Mouse (Mus musculus): ENCODE measurements around the gene Prkcg.
"Not testable (repeated sequence)": the region's sequence is repeated elsewhere in the genome, so short reads cannot be mapped to it uniquely, and the experiment has no call there.

The Prkcg gene

DNA sequence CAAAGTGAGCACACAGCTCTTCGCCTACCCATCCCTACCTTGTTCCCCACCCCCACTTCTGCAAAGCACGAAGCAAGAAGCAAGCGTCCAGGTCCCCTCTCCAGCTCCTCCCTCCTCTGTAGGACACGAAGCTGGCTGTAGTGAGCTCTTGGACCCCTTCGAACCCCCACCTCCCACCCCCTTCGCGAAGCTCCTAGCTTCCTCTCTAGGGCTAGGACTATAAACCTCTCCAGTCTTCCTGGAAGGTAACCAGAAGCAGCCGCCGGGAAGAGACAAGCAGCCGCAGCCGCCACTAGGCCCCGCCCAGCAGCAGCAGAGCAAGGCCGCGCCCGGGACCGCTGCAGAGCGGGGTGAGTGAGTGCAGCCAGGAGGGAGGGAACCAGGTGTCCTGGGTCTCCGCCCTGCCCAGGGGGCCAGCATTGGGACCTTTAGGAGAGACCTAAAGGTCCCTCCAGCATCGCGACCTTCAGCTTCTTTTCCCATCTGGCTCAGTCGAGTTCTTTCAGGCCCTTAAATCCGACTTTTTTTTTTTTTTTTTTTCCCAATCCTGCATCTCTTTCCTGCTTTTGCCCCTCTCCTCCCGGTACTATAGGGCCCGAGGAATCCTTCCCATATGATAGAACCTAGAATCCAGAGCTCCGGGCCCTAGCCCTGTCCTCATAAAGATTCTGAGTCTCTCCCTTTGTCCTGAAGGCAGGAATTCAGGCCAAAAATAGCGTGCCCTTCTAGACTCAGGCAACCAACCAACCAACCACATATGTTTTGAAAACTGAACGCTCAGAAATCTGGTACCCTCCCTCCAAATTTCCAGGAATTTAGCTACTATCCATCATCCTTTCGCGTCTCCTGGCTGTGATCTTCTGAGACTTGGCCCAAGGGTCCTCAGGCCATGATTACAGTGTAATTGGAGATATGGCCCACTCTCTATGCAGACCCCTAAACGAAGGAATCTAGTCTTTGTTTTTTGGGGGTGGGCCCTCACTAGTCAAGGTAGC, at the start of gene Prkcg, which contains the start of gene Myadm:
Gene Prkcg, plus strand, starts transcription at position 204 of the 995 bp plus-strand sequence.
Gene Myadm, plus strand, starts transcription at position 105 of the 995 bp plus-strand sequence.
- DNase-seq (ENCODE audit: low spot score in 2 of 2), result peak; percentile 81 to 82

DNA sequence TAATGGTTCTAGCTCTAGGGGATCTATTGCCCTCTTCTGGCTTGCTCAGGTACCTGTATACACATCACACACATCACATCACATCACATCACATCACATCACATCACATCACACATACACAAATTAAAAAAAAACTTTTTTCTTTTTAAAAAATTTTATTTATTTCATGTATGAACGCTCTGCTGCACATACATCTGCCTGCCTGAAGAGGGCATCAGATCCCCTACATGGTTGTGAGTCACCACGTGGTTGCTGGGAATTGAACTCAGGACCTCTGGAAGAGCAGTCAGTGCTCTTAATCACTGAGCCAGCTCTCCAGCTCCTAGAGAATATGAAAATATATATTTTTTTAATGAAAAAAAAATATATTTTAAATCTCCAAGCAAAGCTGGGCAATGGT, 49.8 kb upstream of the Prkcg start:
- DNase-seq (ENCODE audit: low spot score in 2 of 2), result no peak

DNA sequence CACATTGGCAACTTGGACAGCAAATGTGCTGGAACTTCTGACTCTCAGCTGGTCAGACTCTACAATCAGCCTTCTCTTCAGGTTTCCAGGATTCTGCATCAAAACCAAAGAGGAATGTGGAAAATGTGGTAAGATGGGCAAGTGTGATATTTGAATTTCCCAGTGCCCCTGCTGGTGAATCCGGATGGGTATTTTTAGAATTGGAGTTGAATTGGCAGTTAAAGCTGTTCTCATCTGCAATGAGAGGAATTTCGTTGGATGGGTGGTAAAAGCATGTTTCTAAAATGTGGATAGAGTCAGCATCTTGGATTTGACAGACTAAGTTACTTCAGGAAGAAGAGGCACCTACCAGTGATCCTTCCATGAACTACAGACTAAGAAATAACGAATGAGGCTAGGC, 28.3 kb upstream of the Prkcg start:
- peak in 1 of 2 experiments; percentile 42 for DNase-seq (ENCODE audit: low spot score in 2 of 2)

DNA sequence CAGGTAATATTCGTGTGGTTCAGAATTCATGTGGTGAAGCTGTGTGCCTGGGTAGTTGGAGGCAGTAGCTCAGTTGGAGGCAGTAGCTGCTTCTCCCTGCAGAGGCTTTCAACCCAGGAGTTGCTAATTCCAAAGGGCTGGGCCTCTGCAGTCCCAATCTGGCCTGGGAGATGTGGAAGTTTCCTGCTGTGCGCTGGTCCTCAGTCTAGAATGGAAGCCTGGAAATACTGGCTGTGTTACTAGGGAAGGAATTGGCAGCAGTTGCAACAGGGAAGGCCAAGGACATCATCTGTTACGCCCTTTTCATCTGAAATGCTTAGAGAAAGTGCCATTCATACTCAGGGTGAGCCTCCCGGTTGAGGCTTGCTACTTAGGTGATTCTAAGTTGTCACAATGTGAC, 27.5 kb upstream of the Prkcg start:
- no peak for DNase-seq (ENCODE audit: low spot score in 2 of 2)

DNA sequence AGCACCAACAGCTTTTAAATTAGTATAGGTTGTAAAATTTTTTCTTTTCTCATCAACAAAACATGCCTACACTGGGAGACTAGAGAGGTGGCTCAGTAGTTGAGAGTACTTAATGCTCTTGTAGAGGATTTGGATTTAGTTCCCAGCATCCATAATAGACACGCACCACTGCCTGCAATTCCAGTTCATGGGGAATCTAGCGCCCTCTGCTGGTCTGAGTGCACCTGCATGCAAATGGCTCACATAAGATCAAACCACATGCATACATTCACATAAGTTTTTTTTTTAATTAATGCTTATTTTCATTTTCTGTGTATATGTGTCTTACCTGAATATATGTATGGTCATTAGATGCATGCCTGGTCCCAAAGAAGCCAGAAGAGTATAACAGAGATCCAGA, 26.2 kb upstream of the Prkcg start:
- DNase-seq (ENCODE audit: low spot score in 2 of 2), result no peak

DNA sequence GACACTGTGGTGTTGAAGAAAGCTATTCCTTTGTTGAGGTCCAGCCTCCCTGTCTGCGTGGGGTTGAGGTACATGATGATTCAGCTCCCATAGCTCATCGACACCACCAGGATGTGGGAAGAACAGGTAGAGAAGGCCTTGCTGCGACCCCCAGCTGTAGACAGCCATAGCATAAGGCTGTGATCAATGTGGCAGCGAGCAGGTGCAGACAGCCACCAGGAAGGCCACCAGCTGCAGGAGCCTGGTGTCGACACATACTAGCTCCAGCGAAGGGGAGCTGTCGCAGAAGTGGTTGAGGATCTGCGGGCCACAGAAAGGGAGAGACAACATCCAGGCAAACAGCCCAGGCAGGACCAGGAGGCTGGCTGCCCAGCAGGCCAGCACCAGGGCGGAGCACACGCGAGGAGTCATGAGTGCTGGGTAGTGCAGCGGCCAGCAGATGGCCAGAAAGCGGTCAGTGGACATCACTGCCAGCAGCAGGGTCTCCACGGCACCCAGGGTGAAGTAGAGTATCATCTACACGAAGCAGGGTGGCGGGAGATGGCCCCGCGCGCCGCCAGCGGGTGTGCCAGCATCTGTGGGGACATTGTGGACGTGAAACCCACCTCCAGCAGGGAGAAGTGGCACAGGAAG, 24.5 kb upstream of the Prkcg start:
- DNase-seq (ENCODE audit: low spot score in 2 of 2), result no peak

DNA sequence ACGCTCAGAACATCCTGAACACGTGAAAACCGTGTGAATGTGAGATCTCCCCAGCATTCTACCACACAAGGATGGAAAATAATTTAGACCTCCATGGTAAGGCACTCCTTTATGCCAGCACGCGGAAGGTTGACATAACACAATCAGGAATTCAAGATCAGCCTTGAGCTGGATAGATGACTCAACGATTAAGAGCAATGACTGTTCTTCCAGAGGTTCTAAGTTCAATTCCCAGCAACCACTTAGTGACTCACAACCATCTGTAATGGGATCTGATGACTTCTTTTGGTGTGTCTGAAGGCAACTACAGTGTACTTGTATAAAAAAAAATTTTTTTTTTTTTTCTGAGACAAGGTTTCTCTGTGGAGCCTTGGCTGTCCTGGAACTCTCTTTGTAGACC, 23.7 kb upstream of the Prkcg start:
- DNase-seq (ENCODE audit: low spot score in 2 of 2), result no peak

DNA sequence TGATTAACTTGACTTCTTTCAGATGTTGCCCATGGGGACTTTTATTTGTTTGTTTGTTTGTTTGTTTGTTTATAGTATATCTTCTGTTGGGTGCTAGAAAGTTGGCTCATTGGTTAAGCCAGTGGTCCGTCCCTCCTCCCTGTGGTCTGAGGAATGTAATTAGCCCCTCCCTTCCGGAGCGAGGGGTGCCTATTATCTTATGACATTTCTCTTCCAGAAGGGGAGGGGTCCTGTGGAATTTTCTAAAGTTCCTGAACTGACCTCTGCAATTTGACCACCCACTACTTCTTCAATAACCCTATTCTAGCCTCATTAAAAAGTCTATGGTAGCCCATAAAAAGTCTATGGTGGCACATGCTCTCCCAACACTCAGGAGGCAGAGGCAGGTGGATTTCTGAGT, 21.7 kb upstream of the Prkcg start:
- DNase-seq (ENCODE audit: low spot score in 2 of 2), result no peak

DNA sequence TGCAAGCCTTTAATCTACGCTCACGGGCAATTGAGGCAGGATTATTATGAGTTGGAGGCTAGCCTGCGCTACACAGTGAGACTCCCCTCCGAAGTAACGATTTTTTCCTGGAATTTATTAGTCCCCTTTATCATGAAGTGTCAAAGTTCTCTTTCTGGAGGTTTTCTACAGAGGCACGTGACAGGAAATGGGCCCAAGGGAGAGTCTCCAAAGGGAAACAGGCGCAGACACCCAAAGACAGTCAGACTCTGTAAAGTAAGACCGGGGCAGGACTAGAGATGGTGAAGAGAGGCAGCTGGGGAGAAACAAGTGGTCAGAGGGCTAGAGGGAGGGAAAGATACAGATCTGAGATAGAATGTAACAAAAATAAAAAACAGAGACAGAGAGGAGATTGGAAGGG, 21.1 kb upstream of the Prkcg start:
- no peak for DNase-seq (ENCODE audit: low spot score in 2 of 2)

DNA sequence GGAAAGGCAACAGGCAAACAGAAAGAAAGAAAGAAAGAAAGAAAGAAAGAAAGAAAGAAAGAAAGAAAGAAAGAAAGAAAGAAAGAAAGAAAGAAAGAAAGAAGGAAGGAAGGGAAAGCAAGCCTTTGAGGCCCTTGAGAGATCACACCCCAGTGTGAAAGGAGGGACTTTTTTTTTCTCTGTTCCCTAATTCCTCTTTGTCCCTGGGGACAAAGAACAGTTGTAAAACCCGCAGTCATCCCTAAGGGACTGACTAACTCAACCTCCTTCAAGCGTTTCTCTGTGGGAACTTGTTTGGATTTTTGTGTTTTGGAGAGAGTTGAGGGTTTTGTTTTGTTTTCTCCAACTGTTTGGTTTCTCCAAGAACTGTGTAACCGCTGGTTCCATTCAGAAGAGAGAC, 20.7 kb upstream of the Prkcg start:
- DNase-seq (ENCODE audit: low spot score in 2 of 2), result no peak

DNA sequence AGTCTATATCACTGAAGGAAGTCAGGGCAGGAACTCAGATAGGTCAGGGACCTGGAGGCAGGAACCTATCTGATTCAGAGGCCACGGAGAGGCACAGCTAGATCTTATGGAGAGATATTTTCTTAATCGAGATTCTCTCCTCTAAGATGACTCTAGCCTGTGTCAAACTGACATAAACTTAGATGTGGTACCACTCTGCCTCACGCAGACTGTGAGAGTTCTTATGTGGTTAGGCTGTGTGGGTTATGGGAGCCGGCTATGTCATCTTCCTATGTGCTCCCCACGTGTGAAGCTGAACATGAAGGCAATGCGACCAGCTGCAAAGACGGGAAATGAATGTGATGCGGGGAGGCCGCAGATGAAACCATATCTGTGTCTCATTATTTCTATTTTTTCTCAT, 16.8 kb upstream of the Prkcg start:
- no peak for DNase-seq (ENCODE audit: low spot score in 2 of 2)

DNA sequence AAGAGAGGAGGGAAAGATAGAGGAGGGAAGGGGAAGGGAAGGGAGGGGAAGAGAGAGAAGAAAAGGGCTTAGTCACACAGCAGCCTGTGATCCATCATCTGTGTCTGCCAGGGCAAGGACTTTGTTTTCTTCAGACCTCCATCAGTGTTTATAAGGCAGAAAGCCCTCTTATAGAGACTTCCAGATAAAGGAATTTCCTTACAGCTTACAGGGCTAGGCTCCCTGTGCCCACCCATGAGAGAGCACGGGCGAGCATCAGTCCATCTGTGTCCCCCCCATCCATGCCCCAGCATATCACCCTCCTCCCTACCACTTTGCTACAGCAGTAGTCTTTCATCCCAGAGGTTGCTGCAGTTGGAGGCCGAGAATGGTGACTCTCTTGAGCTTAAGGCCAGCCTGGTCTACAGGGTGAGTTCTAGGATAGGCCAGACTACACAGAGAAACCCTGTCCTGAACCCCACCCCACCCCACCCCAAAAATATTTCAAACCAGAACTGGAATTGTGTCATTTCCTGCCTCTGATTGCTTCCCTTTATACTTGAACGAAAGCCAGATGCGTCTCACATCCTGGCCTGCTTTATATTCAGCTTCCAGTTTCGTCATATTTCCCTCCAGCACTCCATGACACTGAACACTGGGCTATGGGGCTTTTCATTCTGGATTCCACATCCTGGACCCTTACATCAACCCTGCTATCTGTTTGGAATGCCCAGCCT, 13.4 kb upstream of the Prkcg start:
- no peak for DNase-seq (ENCODE audit: low spot score in 2 of 2)

DNA sequence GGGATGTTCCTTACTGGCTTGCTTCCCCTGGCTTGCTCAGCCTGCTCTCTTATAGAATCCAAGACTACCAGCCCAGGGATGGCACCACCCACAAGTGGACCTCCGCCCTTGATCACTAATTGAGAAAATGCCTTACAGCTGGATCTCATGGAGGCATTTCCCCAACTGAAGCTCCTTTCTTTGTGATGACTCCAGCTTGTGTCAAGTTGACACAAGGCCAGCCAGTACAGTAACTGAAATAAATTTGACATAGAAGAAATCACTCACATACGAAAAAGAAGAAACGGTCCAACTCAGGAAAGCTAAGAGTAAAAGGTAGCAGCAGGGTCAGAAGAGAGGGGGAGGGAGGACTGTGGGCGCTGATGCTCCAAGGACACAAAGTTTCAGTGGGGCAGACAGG, 12.2 kb upstream of the Prkcg start:
- not testable (repeated sequence) for DNase-seq (ENCODE audit: low spot score in 2 of 2)

DNA sequence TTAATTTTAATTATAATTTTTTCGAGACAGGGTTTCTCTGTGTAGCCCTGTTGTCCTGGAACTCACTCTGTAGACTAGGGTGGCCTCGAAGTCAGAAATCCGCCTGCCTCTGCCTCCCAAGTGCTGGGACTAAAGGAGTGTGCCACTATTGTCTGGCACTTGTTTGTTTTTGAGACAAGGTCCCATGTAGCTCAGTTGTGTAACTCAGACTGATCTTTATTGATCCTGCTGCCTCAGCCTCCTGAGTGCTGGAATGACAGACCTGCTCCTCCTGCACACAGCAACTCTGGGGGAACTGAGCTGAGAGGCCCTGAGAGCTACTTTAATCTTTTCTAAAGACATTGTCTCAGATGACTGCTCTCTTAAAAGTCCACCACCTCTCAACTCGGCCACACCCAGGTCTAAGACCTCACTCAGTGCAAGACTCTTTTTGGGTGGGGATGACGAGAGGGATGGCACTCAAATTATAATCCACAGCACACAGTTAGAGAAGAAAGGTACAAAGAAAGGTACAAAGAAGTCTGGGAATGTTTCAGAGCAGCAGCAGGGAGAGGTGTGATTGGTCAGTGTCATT, 8.8 kb upstream of the Prkcg start:
- DNase-seq (ENCODE audit: low spot score in 2 of 2), result no peak

DNA sequence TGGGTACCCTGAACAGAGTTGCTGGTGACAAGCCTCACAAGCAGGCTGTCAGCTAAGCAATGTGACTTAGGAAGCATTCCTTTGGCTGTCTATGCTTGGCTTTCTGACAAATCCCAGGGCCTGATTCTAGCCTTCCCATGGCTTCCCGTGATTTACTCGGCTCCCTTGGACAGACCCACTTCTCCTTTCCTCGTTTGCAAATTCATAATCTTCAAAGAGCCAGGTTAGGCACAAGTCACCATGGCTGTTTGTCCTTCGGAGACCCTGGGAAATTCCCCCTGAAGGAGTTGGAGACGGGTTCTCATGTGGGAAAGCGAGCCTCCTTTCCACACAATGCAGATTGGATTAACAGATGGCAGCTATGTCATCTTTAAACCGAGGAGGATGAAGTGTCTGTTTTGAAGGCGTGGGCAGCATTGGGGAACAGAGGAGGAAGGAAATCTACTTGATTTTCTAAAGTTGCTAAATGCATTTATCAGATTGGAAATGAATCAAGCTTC, 8.3 kb upstream of the Prkcg start:
- DNase-seq (ENCODE audit: low spot score in 2 of 2), result peak in 1 of 2 experiments; percentile 52

DNA sequence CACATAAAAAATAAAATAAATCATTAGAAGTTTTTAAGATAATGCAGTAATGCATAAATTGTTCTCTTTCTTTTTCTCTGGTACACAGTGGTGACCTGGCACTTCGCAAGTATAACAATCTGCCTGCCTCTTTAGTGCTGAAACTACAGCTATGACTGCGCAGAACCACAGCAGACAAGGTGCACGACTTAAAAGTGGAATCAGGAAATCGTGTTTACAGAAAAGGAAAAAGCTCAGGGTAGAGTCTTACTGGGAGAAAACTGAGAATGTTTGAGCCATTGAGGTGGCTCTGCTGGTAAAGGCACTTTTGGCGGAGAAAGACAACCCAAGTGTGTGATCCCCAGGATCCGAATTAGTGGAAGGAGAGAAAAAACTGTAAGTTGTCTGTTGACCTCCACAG, 7.2 kb upstream of the Prkcg start:
- no peak for DNase-seq (ENCODE audit: low spot score in 2 of 2)

DNA sequence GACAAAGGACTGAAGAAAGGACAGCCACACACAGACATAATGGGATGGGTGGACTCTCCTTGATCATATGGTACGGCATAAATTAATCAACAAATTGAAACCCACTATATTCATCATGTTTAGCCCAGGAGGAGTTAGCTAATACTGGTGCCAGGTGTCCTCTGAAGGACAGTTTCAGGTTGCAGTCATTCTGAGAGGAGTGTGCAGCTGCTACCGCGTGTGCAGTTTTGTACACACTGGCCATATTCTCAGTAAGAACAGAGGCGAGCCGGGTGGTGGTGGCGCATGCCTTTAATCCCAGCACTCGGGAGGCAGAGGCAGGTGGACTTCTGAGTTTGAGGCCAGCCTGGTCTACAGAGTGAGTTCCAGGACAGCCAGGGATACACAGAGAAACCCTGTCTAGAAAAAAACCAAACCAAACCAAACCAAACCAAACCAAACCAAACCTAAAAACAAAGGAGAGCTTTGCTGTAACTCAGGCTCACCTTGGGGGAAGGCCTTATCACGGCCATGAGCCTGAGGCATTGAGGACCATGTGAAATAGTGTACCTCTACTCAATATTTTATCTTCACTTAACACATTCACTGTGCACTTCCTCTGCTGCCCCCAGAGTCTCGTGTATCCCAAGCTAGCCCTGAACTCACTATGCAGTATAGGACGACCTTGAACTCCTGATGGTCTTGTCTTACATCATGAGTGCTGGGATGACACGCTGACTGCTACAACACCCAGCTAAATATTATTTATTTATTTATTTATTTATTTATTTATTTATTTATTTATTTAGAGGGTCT, 5.7 kb upstream of the Prkcg start:
- DNase-seq (ENCODE audit: low spot score in 2 of 2), result no peak

DNA sequence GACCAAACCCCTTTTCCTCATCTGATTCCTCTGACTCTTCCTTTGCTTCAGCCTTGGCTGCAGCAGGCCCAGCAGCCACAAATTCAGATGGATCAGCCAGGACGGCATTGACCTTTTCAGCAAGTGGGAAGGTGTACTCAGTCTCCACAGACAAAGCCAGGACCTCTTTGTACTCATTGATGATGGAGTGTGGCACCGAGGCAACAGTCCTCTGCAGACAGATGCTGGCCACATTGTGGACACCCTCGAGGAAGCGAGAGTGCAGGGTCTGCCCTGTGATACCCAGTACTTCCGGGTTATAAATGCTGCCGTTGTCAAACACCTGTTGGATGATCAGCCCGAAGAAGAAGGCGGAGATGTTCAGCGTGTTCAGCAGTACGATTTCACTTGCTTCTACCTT, 4.4 kb upstream of the Prkcg start:
- no peak for DNase-seq (ENCODE audit: low spot score in 2 of 2)

DNA sequence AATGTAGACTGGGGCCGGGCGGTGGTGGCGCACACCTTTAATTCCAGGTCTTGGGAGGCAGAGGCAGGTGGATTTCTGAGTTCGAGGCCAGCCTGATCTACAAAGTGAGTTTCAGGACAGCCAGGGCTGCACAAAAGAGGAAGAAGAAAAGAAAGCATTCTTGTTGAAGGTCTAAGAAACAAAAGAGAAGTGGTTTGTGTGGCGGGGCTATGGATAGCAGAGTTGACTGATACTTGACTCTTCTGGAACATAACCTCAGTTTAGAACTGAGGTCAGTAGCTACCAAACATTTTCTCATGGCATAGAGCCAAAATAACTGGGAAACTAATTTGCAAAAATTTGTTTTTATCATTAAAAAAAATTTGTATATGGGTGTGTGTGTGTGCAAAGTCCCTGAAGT, 2.9 kb upstream of the Prkcg start:
- no peak for DNase-seq (ENCODE audit: low spot score in 2 of 2)

DNA sequence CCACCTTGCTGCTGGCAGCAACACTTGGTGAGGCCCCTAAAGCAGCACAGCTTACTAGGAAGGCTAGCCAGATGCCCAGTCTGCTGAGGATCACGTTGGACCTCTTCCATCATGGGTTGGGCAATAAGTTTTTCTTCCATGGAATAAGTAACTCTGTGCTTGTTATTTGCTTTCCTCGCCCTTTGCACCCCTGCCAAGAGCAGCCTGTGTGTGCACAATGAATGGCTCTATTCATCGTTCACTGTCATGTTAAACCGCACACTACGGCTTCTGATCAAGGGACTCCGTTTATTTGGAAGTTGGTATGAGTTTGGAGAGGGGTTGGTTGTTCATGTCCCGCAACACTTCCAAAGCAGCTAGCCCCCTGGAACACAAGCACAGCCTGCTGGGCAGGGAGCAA, 1.8 kb upstream of the Prkcg start:
- no peak for DNase-seq (ENCODE audit: low spot score in 2 of 2)

All from right cerebral cortex, postnatal 10 days (tissue).